Mouse (Mus musculus): ENCODE data around the gene Tubb4b.
"Not testable (repeated sequence)": the region's sequence is repeated elsewhere in the genome, so short reads cannot be mapped to it uniquely, and the experiment has no call there.

GRCm38 (mm10) chr2:25257250-25257649 is 32.7 kb upstream of the Tubb4b start:
- TF ChIP-seq CTCF, EP300 (IDR thresholded peaks at IDR 0.05; ENCODE audit: low read depth): not testable (repeated sequence)
